Mouse (Mus musculus) midbrain, embryonic 14.5 days (tissue): ENCODE data around the gene Car10. TPM values are rescaled to one million over a fixed set of nuclear protein-coding genes. Genes with fewer than 3 reads are reported as not detected.
"Not testable (repeated sequence)": the region's sequence is repeated elsewhere in the genome, so short reads cannot be mapped to it uniquely, and the experiment has no call there.

Experiments used
- ATAC-seq: fragments of 200-750 bp; cut with Nextera tagmentation; 2 replicates; pipeline ENCODE4 v1.8.0; 2017; ENCODE audit warnings: moderate number of reproducible peaks, moderate library complexity; ENCODE audit not compliant: low FRiP score, low TSS enrichment
- DNase-seq: peaks from one replicate; pipeline ENCODE4 v3.0.0-alpha.2; 2015
- H3K27ac ChIP-seq: fragments of 300-500 bp; sonication (generic); replicated peaks from 2 replicates; pipeline ENCODE4 v1.5.1; 2014; ENCODE audit warnings: mild to moderate bottlenecking, low read depth, low read length, moderate library complexity
- H3K27me3 ChIP-seq: fragments of 300-500 bp; sonication (generic); 2 replicates; pipeline ENCODE4 v1.6.1; 2014; ENCODE audit warnings: low read length, control low read depth, mixed read lengths; ENCODE audit not compliant: control insufficient read depth, insufficient read depth
- H3K36me3 ChIP-seq: fragments of 300-500 bp; sonication (generic); 2 replicates; pipeline ENCODE4 v1.6.1; 2014; ENCODE audit warnings: low read length, control low read depth; ENCODE audit not compliant: control insufficient read depth, insufficient read depth
- H3K4me1 ChIP-seq: fragments of 300-500 bp; sonication (generic); 2 replicates; pipeline ENCODE4 v1.6.1; 2014; ENCODE audit warnings: mild to moderate bottlenecking, antibody characterized with exemption, low read length, control low read depth; ENCODE audit not compliant: control insufficient read depth, insufficient read depth
- H3K4me2 ChIP-seq: fragments of 300-500 bp; sonication (generic); 2 replicates; pipeline ENCODE4 v1.6.1; 2014; ENCODE audit warnings: mild to moderate bottlenecking, low read length, moderate library complexity
- H3K4me3 ChIP-seq: fragments of 300-500 bp; sonication (generic); replicated peaks from 2 replicates; pipeline ENCODE4 v1.5.1; 2014; ENCODE audit warnings: low read depth, low read length
- H3K9ac ChIP-seq: fragments of 300-500 bp; sonication (generic); replicated peaks from 2 replicates; pipeline ENCODE4 v1.6.1; 2014; ENCODE audit warnings: mild to moderate bottlenecking, low read length, moderate library complexity
- H3K9me3 ChIP-seq: fragments of 300-500 bp; sonication (generic); 2 replicates; pipeline ENCODE4 v1.6.1; 2016; ENCODE audit warnings: low read length, control low read depth, mixed read lengths; ENCODE audit not compliant: control insufficient read depth
- WGBS: fragments of 180-500 bp; shearing (Covaris S2); extraction: QIAGEN DNeasy Blood & Tissue Kit; methylation state at CpG from one replicate; pipeline ENCODE4 v1.1.7; 2014; 5-methylcytosine and 5-hydroxymethylcytosine counted together
- polyA plus RNA-seq: library from polyadenylated mRNA; unstranded; fragments of >200 nt; fragmentation: Nextera tagmentation; extraction: Ambion mirVana; gene quantifications from 2 replicates; pipeline ENCODE4 v1.2.1, GENCODE M21; 2014

The Car10 gene
- polyA plus RNA-seq, 1 experiment from 2014 or later, result 31.3 TPM

- Histone ChIP-seq H3K4me1 (no peaks in the 10 kb centered on the region), H3K4me2 (no peak overlapping the region), H3K27me3 (no peaks in the 10 kb centered on the region), H3K27ac (no peak overlapping the region), H3K36me3 (no peaks in the 10 kb centered on the region), H3K4me3 (no peak overlapping the region), H3K9me3 (no peaks in the 10 kb centered on the region), H3K9ac (no peak overlapping the region)
- ATAC-seq (no peak), DNase-seq (no peak)
- WGBS, result 92% methylated on average over 4 of the region's 4 CpGs
Measured at GRCm38 (mm10) chr11:93391159-93391558, 293.3 kb downstream of the Car10 start.

DNA sequence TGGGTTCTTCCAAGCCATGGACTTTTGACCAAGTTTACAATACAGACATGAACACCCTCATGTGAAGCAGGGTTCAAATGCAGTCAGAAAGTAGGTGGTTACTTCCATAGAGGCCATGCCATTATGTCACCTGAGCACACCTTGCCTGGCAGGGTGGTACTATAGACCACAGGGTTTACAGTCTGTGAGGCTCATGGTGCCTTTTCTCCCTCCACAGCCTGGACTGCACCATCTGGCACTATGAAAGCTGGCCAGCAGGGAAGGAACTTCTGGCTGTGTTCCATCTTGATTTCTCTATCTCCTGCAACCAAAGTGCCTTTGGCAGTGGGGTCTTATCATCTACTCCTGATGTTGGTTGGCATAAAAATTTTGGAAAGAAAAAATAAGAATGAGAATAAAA, 295.5 kb downstream of the Car10 start:
- DNase-seq, H3K4me2 ChIP-seq, H3K9me3 ChIP-seq, H3K9ac ChIP-seq, H3K27me3 ChIP-seq, H3K27ac ChIP-seq, H3K4me3 ChIP-seq, H3K4me1 ChIP-seq, ATAC-seq, H3K36me3 ChIP-seq: not testable (repeated sequence)

DNA sequence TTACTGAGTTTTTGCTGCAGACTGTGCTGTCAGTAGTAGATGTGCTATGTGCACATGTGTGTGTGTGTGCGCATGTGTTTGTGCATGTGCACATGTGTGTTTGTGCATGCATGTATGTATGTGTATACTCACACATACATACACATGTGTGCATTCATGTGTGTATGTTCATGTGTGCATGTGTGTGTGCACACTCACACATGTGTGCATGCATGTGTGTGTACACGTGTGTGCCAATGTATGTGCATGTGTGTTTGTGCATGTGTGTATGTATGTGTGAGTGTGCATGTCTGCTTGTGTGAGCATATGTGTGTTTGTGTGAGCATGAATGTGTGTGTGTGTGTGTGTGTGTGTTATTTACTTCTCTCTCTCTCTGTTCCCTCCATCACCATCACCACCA, 298.5 kb downstream of the Car10 start:
- Histone ChIP-seq H3K9ac (no peak overlapping the region), H3K4me1 (no peaks in the 10 kb centered on the region), H3K9me3 (no peaks in the 10 kb centered on the region), H3K4me3 (no peak overlapping the region), H3K4me2 (no peak overlapping the region), H3K27ac (no peak overlapping the region), H3K36me3 (no peaks in the 10 kb centered on the region), H3K27me3 (no peaks in the 10 kb centered on the region)
- 99% methylated on average over 2 of the region's 2 CpGs for WGBS
- DNase-seq (no peak), ATAC-seq (no peak)

GRCm38 (mm10) chr11:93401167-93401566, 303.3 kb downstream of the Car10 start:
- H3K9me3 ChIP-seq, H3K27ac ChIP-seq, ATAC-seq, H3K4me1 ChIP-seq, H3K9ac ChIP-seq, DNase-seq, H3K36me3 ChIP-seq, H3K4me3 ChIP-seq, H3K27me3 ChIP-seq, H3K4me2 ChIP-seq: not testable (repeated sequence)
- WGBS, result 94% methylated on average over 1 of the region's 1 CpGs

GRCm38 (mm10) chr11:93407981-93408380, 310.2 kb downstream of the Car10 start:
- Histone ChIP-seq H3K4me3 (no peak overlapping the region), H3K9me3 (no peaks in the 10 kb centered on the region), H3K9ac (no peak overlapping the region), H3K27ac (no peak overlapping the region), H3K4me1 (no peaks in the 10 kb centered on the region), H3K4me2 (no peak overlapping the region), H3K27me3 (no peaks in the 10 kb centered on the region), H3K36me3 (no peaks in the 10 kb centered on the region)
- DNase-seq, result no peak
- no peak for ATAC-seq
- 90% methylated on average over 5 of the region's 5 CpGs for WGBS

GRCm38 (mm10) chr11:93431482-93431881, 333.7 kb downstream of the Car10 start:
- 84% methylated on average over 5 of the region's 5 CpGs for WGBS
- no peaks in the 10 kb centered on the region for H3K27me3 ChIP-seq
- H3K4me3 ChIP-seq, result no peak overlapping the region
- ATAC-seq (no peak), DNase-seq (no peak)
- no peaks in the 10 kb centered on the region for H3K4me1 ChIP-seq
- H3K9me3 ChIP-seq, result no peaks in the 10 kb centered on the region
- H3K9ac ChIP-seq, result no peak overlapping the region
- no peaks in the 10 kb centered on the region for H3K36me3 ChIP-seq
- no peak overlapping the region for H3K4me2 ChIP-seq
- no peak overlapping the region for H3K27ac ChIP-seq

DNA sequence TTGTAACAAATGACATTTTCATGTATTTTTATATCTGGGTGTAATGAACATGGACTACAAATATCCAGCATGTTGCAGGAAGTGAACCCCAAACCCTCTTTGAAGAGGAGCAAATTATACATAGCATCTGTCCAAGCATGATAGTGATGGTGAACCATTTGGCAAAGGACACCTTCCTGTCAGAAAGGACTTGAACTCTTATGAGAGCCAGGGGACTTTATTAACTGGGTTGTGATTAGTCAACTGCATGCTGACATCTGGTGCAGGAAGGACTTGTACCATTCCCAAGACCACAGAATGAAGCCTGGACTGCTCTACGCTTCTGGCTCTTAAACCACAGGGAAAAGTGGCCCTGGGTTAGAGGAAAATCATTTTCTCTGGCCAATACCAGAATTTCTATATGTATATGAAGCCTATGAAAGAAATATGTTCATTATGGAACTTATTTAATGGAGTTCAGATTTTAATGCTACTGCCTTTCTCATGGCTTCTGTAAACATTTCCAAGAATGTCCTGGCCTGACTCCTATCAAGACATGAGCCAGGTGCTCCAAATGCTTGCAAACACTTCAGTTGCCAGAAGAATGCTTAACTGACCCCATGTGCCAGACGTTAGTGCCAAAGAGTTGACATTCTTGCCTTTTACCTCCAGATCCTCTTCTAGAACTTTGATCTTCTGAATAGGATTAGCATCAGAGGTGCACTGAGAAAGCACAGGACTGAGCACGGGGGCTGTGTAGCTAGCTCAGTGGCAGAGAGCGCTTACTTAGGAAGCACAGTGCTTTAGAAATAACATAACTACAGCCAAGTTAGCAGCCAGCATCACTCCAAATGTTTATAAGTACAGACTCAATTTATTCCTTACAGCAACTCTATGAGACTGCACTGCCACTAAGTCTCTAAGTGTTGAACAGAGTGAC, 337.4 kb downstream of the Car10 start:
- H3K4me2 ChIP-seq, result no peak overlapping the region
- H3K27ac ChIP-seq, result no peak overlapping the region
- ATAC-seq (no peak), DNase-seq (no peak)
- H3K36me3 ChIP-seq, result no peaks in the 10 kb centered on the region
- H3K4me3 ChIP-seq, result no peak overlapping the region
- H3K9me3 ChIP-seq, result no peaks in the 10 kb centered on the region
- no peak overlapping the region for H3K9ac ChIP-seq
- no peaks in the 10 kb centered on the region for H3K27me3 ChIP-seq
- 59% methylated on average over 4 of the region's 4 CpGs for WGBS
- H3K4me1 ChIP-seq, result no peaks in the 10 kb centered on the region

DNA sequence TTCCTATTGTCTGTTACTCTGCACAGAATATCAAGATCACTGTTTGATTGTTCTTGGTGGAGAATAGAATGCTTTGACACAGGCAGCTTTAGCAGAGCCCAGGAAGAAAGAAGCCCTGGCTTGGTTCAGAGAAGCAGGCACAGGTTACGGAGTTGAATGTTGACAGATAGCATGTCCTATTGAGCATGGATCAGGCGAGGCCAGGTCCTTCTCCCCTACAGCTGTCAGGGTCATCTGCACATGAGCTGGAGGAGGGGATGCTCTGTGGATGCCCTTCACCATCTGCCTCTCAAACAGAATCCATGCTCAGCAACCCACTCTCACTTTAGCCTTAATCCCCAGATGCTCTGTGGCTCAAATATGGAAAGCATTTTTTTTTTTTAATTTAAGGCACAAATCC, 339.1 kb downstream of the Car10 start:
- WGBS, result 53% methylated on average over 2 of the region's 2 CpGs

DNA sequence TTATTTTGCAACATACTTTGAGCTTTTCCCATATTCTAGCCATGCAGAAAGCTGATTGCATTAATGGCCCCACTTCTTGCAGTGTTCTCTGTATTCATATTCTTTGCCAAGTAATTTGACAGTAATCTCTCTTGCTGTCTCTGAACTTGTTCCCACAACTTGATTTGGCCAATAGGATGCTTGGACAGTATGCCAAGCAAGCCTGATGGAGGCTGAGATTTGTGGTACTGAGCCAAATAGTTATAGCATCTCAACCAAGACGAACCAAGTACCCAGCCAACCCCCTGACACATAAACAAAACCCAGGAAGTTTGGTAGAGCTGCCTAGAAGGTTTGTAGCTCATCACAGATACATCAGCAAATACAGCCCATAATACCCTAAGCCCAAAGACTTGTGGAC, 342.6 kb downstream of the Car10 start:
- no peak for ATAC-seq
- H3K27me3 ChIP-seq, result no peaks in the 10 kb centered on the region
- H3K4me1 ChIP-seq, result no peaks in the 10 kb centered on the region
- 87% methylated on average over 1 of the region's 1 CpGs for WGBS
- no peak overlapping the region for H3K9ac ChIP-seq
- H3K36me3 ChIP-seq, result no peaks in the 10 kb centered on the region
- no peak overlapping the region for H3K4me2 ChIP-seq
- no peaks in the 10 kb centered on the region for H3K9me3 ChIP-seq
- no peak overlapping the region for H3K4me3 ChIP-seq
- DNase-seq, result no peak
- no peak overlapping the region for H3K27ac ChIP-seq

More for the DNA sequence above, 339.1 kb downstream of the Car10 start:
- Histone ChIP-seq H3K4me2 (no peak overlapping the region), H3K4me3 (no peak overlapping the region), H3K4me1 (no peaks in the 10 kb centered on the region), H3K9ac (no peak overlapping the region), H3K27ac (no peak overlapping the region), H3K27me3 (no peaks in the 10 kb centered on the region), H3K36me3 (no peaks in the 10 kb centered on the region), H3K9me3 (no peaks in the 10 kb centered on the region)
- ATAC-seq (no peak), DNase-seq (no peak)
